ENCODE assay signal across 17 mouse cellular contexts in genomic region chr7:111903741-111904231, GRCm38 (mm10).
A peak's percentile ranks its signal among the peaks of the same experiment; 100 is the strongest.
DNase-seq lines count a peak whose midpoint lies in the region; ATAC-seq lines count a peak whose summit lies in the region.
"Had no signal": no experiment of that assay in that cellular context is flagged by ENCODE, and none has a peak within 500 bp of the region (broad histone marks: within the 10 kb centered on the region; RNA-seq: fewer than 3 reads in every experiment).

No protein-coding gene starts in this region.

- intact Hi-C loops in left cerebral cortex, postnatal 25 days (cut with DNase I): no loop called here

- DNase-seq in frontal cortex, postnatal 25 days (ENCODE audit: low spot score in 2 of 2): no peak
- peak; percentile 65 to 76 for DNase-seq in frontal cortex, adult 2 months (ENCODE audit: extremely low spot score in 1 of 2, low spot score in 1 of 2)
- peak; percentile 46 to 62 for DNase-seq in layer of hippocampus, postnatal 14 days (ENCODE audit: low spot score in 2 of 2)
- DNase-seq in left cerebral cortex, postnatal 25 days (ENCODE audit: low spot score in 2 of 2): peak; percentile 57 to 87
- DNase-seq in spleen, adult 12 weeks (ENCODE audit: low spot score): no peak
- no peak for DNase-seq in kidney, adult 11 months
- no peak for DNase-seq in yolk sac, embryonic 10.5 days (ENCODE audit: low spot score)
- DNase-seq: adrenal gland, adult 2 months; cerebellum, adult 11-12 months; cerebellum, postnatal 25 days; heart, postnatal 14 days; thymus, postnatal 36 days had no signal

- ATAC-seq in frontal cortex, adult (ENCODE audit: low TSS enrichment): peak; percentile 90
- ATAC-seq: forebrain, embryonic 16.5 days; intestine, embryonic 16.5 days; liver, embryonic 12.5 days; midbrain, embryonic 13.5 days had no signal

Comparison
In these comparisons a context has a peak if more than half of its experiments do, and no peak if none do; other contexts are left out.
1. DNase-seq: peak in frontal cortex, adult 2 months (2 of 2), layer of hippocampus, postnatal 14 days (2 of 2) and left cerebral cortex, postnatal 25 days (2 of 2); none in frontal cortex, postnatal 25 days (0 of 2), spleen, adult 12 weeks (single experiment), kidney, adult 11 months (single experiment) and yolk sac, embryonic 10.5 days (single experiment).